In the genomic region with DNA sequence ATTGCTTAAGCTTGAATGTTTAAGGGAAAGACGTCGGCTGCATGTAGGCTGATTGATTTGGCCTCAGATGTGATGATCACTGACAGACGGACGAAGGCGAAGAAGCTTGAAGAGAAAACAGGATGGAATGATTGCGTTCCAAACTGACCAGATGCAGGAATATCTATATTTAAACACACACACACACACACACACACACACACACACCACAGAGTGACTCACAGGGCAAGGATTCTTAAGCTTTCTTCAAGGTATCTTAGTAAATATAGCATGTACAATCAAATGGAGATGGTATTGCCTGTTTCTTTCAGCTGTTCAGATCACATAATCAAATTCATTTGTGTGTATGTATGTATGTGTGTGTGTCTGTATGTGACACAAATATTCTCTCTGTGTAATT, we compare ENCODE assay signal across 17 mouse cellular contexts.
DNase-seq lines count a peak whose midpoint lies in the region; ATAC-seq lines count a peak whose summit lies in the region.
"Had no signal": no experiment of that assay in that cellular context is flagged by ENCODE, and none has a peak within 500 bp of the region (broad histone marks: within the 10 kb centered on the region; RNA-seq: fewer than 3 reads in every experiment).

No protein-coding gene starts in this region.

- H3K4me1 ChIP-seq in hindbrain, embryonic 13.5 days (replicated peaks) = peaks cover 18% of the 10 kb centered on the region
- H3K4me1 ChIP-seq in hindbrain, embryonic 11.5 days (replicated peaks; ENCODE audit: control insufficient read depth, insufficient read depth, low read length) = no peaks in the 10 kb centered on the region
- peaks cover 22% of the 10 kb centered on the region for H3K4me1 ChIP-seq in embryonic facial prominence, embryonic 10.5 days
- peaks cover 12% of the 10 kb centered on the region for H3K4me1 ChIP-seq in forebrain, embryonic 16.5 days (replicated peaks; ENCODE audit: control insufficient read depth, insufficient read depth, low read length)
- peaks cover 21% of the 10 kb centered on the region for H3K4me1 ChIP-seq in midbrain, embryonic 13.5 days (replicated peaks)
- H3K4me1 ChIP-seq: liver, embryonic 13.5 days had no signal

- H3K4me2 ChIP-seq in hindbrain, embryonic 13.5 days = no peak overlapping the region
- no peak overlapping the region for H3K4me2 ChIP-seq in hindbrain, embryonic 11.5 days (replicated peaks; ENCODE audit: low read depth, low read length)
- H3K4me2 ChIP-seq in forebrain, embryonic 16.5 days (ENCODE audit: low read length) = no peak overlapping the region
- no peak overlapping the region for H3K4me2 ChIP-seq in midbrain, embryonic 13.5 days (replicated peaks)
- H3K4me2 ChIP-seq: liver, embryonic 13.5 days; stomach, embryonic 15.5 days had no signal

- H3K9me3 ChIP-seq in hindbrain, embryonic 13.5 days = no peaks in the 10 kb centered on the region
- no peaks in the 10 kb centered on the region for H3K9me3 ChIP-seq in hindbrain, embryonic 11.5 days (ENCODE audit: control insufficient read depth, low read length)
- H3K9me3 ChIP-seq in embryonic facial prominence, embryonic 10.5 days = no peaks in the 10 kb centered on the region
- no peaks in the 10 kb centered on the region for H3K9me3 ChIP-seq in forebrain, embryonic 16.5 days (ENCODE audit: control insufficient read depth, low read length)
- H3K9me3 ChIP-seq in midbrain, embryonic 13.5 days = no peaks in the 10 kb centered on the region
- H3K9me3 ChIP-seq: liver, embryonic 13.5 days; stomach, embryonic 15.5 days had no signal

- H3K27me3 ChIP-seq in hindbrain, embryonic 13.5 days = no peaks in the 10 kb centered on the region
- H3K27me3 ChIP-seq in hindbrain, embryonic 11.5 days (ENCODE audit: control insufficient read depth, insufficient read depth, low read length) = no peaks in the 10 kb centered on the region
- no peaks in the 10 kb centered on the region for H3K27me3 ChIP-seq in embryonic facial prominence, embryonic 10.5 days (replicated peaks; ENCODE audit: low read depth, poor library complexity, severe bottlenecking)
- no peaks in the 10 kb centered on the region for H3K27me3 ChIP-seq in forebrain, embryonic 16.5 days (replicated peaks; ENCODE audit: control insufficient read depth, insufficient read depth, low read length)
- H3K27me3 ChIP-seq in midbrain, embryonic 13.5 days = no peaks in the 10 kb centered on the region
- H3K27me3 ChIP-seq: liver, embryonic 13.5 days; Patski; stomach, embryonic 15.5 days had no signal

- no peak overlapping the region for H3K4me3 ChIP-seq in hindbrain, embryonic 13.5 days
- no peak overlapping the region for H3K4me3 ChIP-seq in hindbrain, embryonic 11.5 days (ENCODE audit: low read depth, low read length)
- no peak overlapping the region for H3K4me3 ChIP-seq in embryonic facial prominence, embryonic 10.5 days
- no peak overlapping the region for H3K4me3 ChIP-seq in forebrain, embryonic 16.5 days (replicated peaks; ENCODE audit: low read length)
- H3K4me3 ChIP-seq in midbrain, embryonic 13.5 days (replicated peaks) = no peak overlapping the region
- H3K4me3 ChIP-seq: erythroblast, embryonic 14.5 days; left cerebral cortex, adult 2 months; liver, embryonic 13.5 days; stomach, embryonic 15.5 days had no signal

- no peaks in the 10 kb centered on the region for H3K36me3 ChIP-seq in hindbrain, embryonic 13.5 days
- H3K36me3 ChIP-seq in hindbrain, embryonic 11.5 days (ENCODE audit: control insufficient read depth, insufficient read depth, low read length) = no peaks in the 10 kb centered on the region
- no peaks in the 10 kb centered on the region for H3K36me3 ChIP-seq in embryonic facial prominence, embryonic 10.5 days (replicated peaks)
- no peaks in the 10 kb centered on the region for H3K36me3 ChIP-seq in forebrain, embryonic 16.5 days (ENCODE audit: control insufficient read depth, insufficient read depth)
- no peaks in the 10 kb centered on the region for H3K36me3 ChIP-seq in midbrain, embryonic 13.5 days
- H3K36me3 ChIP-seq: liver, embryonic 13.5 days; stomach, embryonic 15.5 days had no signal

- WGBS in hindbrain, embryonic 13.5 days = 55% methylated on average over 6 of the region's 6 CpGs
- WGBS in hindbrain, embryonic 11.5 days = 74% methylated on average over 6 of the region's 6 CpGs
- 78% methylated on average over 6 of the region's 6 CpGs for WGBS in embryonic facial prominence, embryonic 10.5 days
- 59% methylated on average over 6 of the region's 6 CpGs for WGBS in forebrain, embryonic 16.5 days
- WGBS in midbrain, embryonic 13.5 days = 48% methylated on average over 6 of the region's 6 CpGs

- H3K9ac ChIP-seq in hindbrain, embryonic 13.5 days = no peak overlapping the region
- H3K9ac ChIP-seq in hindbrain, embryonic 11.5 days (ENCODE audit: low read depth, low read length) = no peak overlapping the region
- no peak overlapping the region for H3K9ac ChIP-seq in forebrain, embryonic 16.5 days (replicated peaks; ENCODE audit: low read depth, low read length)
- H3K9ac ChIP-seq in midbrain, embryonic 13.5 days (replicated peaks) = no peak overlapping the region
- H3K9ac ChIP-seq: liver, embryonic 13.5 days; stomach, embryonic 15.5 days had no signal

- DNase-seq in hindbrain, embryonic 11.5 days (ENCODE audit: low spot score) = no peak
- DNase-seq in embryonic facial prominence, embryonic 10.5 days (ENCODE audit: low spot score) = no peak
- no peak for DNase-seq in adrenal gland, postnatal 14 days
- no peak for DNase-seq in spleen, postnatal 36 days (ENCODE audit: low spot score in 2 of 2)
- DNase-seq: cerebellum, postnatal 14 days; liver, embryonic 13.5 days; lung, postnatal 14 days; right cerebral cortex, postnatal 4 days; thymus, postnatal 4 days had no signal

- peak overlapping the region; percentile 59 for H3K27ac ChIP-seq in hindbrain, embryonic 13.5 days
- H3K27ac ChIP-seq in hindbrain, embryonic 11.5 days (ENCODE audit: low read depth, low read length) = no peak overlapping the region
- H3K27ac ChIP-seq in embryonic facial prominence, embryonic 10.5 days (replicated peaks) = peak overlapping the region; percentile 66
- no peak overlapping the region for H3K27ac ChIP-seq in forebrain, embryonic 16.5 days (ENCODE audit: low read length)
- peak overlapping the region; percentile 83 for H3K27ac ChIP-seq in midbrain, embryonic 13.5 days
- H3K27ac ChIP-seq: left cerebral cortex, adult 2 months; liver, embryonic 13.5 days had no signal

- no peak for ATAC-seq in hindbrain, embryonic 13.5 days (ENCODE audit: low FRiP score)
- ATAC-seq in hindbrain, embryonic 11.5 days (ENCODE audit: low FRiP score) = no peak
- ATAC-seq in forebrain, embryonic 16.5 days = peak; percentile 15; the same call in 1 of the 2 replicates
- ATAC-seq in midbrain, embryonic 13.5 days = peak; percentile 57; the same call in 1 of the 2 replicates
- ATAC-seq: intestine, embryonic 16.5 days; Patski had no signal

Comparison
In these comparisons a context has a peak if more than half of its experiments do, and no peak if none do; other contexts are left out.
1. H3K27ac ChIP-seq: peak in hindbrain, embryonic 13.5 days (single experiment), embryonic facial prominence, embryonic 10.5 days (single experiment) and midbrain, embryonic 13.5 days (single experiment); none in hindbrain, embryonic 11.5 days (single experiment) and forebrain, embryonic 16.5 days (single experiment).
2. ATAC-seq: peak in forebrain, embryonic 16.5 days (single experiment) and midbrain, embryonic 13.5 days (single experiment); none in hindbrain, embryonic 13.5 days (single experiment) and hindbrain, embryonic 11.5 days (single experiment).